Mouse (Mus musculus) inflammation-experienced regulatory T-cells (primary cell): ENCODE data around the gene Uckl1. TPM values are rescaled to one million over a fixed set of nuclear protein-coding genes. Genes with fewer than 3 reads are reported as not detected.

ENCODE experiments used
- polyA plus RNA-seq, 2 experiments: library from polyadenylated mRNA; unstranded; fragments of 100-300 nt; shearing (Covaris generic); gene quantifications; one replicate each; pipeline ENCODE4 v1.2.1; 2017

Uckl1 gene
- polyA plus RNA-seq, result 100 to 1,000 TPM; 197 to 240 TPM

DNA sequence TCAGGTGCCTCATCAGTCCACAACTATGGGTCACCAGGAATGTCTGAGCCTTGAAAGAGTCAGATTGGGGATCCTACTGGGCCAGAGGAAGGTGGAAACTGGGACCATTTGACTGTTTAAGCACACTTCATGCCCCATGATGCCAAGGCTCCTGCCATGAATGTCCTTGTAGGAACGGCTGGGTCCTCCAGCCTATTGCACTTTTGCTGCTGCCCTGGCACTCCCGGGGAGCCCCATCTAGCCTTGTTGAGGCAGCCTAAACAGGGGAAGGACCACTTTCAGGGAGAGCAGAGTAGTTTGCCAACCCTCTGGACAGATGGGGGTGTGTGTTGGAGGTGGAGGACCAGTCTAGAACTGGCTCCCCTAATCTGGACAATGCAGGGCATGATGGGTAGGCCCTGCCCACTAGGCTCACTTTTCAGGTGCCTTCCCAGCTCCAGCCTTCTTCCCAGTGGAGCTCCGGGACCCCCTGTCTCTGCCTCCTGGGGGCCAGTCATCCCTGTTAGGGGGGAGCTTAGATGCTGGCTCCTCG, at the start of gene Uckl1:
Gene Uckl1 (minus strand): TSS at position 482 of the 532 bp plus-strand sequence.

DNA sequence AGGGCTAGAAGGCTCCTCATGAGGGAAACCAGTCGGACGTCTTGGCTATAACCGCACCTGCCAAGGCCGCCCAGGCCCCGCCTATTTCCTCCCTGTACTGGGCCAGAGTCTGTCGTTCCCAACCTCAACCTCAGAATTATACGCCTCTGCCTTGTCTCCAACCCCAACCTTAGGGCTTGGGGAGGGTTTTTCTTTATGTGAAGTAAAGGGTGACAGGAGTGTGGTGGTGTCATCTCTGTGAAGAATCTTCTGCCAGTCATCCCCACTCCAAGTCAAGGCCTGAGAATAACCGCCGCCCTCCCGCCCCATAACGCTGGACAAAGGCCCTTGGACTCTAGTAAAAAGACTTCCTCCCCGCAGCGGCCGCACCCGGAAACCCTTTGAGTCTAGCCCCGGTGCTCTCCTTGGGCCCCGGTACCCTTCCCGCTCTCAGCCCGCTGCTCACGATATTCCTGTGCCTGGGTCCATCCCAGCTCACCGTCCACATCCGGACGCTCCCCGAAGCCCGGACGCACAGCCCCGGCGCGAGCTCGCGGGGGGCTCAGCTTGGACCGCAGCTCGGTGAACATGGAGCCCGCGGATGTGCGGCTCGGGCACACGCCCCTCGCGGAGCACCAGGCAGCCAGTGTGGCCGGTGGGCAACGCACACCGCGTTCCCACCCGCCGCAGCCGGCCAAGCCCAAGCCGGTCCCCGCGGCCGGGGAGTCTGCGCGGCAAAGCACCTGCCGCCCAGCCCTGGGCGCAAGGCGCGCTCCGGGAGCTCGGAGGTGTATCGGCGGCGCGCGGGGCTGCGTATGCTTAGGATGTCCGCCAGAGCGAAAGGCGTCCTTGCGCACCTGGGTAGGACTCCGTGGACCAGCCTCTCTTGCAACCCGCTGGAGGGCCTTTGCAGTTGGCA, 14.0 kb upstream of the Uckl1 start, which contains the start of gene Samd10:
Gene Samd10 (minus strand): TSS at position 759 of the 898 bp plus-strand sequence.

GRCm38 (mm10) chr2:181592231-181593041, 7.7 kb upstream of the Uckl1 start, which contains the start of gene Zfp512b:
TSS of gene Zfp512b (minus strand) at chr2:181592803.

GRCm38 (mm10) chr2:181591528-181592085, 6.9 kb upstream of the Uckl1 start, which contains the start of gene Prpf6:
TSS of gene Prpf6 (plus strand) at chr2:181591868.

GRCm38 (mm10) chr2:181520118-181520935, 64.4 kb downstream of the Uckl1 start, which contains the start of gene Dnajc5:
TSS of gene Dnajc5 (plus strand) at chr2:181520485.

Other genes starting within 250 kb of the Uckl1 start
- 100 to 1,000 TPM in 1 of 2 experiments, 10 to 100 TPM in 1; 85.3 to 107 TPM for gene Zgpat, start 220.0 kb downstream of the Uckl1 start, polyA plus RNA-seq
- 100 to 1,000 TPM; 135 to 144 TPM for gene Arfrp1, start 219.5 kb downstream of the Uckl1 start, polyA plus RNA-seq
- 100 to 1,000 TPM; 317 TPM for gene Lime1, start 204.8 kb downstream of the Uckl1 start, polyA plus RNA-seq
- gene Zbtb46, start 125.5 kb downstream of the Uckl1 start, polyA plus RNA-seq, result 1 to 10 TPM; 2.1 to 2.2 TPM
- 1 to 10 TPM in 1 of 2 experiments, under 1 TPM in 1; 0.66 to 2.1 TPM for gene Abhd16b, start 91.7 kb downstream of the Uckl1 start, polyA plus RNA-seq
- 10 to 100 TPM; 79.6 to 96.6 TPM for gene Tpd52l2, start 87.8 kb downstream of the Uckl1 start, polyA plus RNA-seq
- 100 to 1,000 TPM in 1 of 2 experiments, 10 to 100 TPM in 1; 94.2 to 122 TPM for gene Dnajc5, start 64.4 kb downstream of the Uckl1 start, polyA plus RNA-seq
- 100 to 1,000 TPM in 1 of 2 experiments, 10 to 100 TPM in 1; 85.7 to 111 TPM for gene Prpf6, start 7.0 kb upstream of the Uckl1 start, polyA plus RNA-seq
- 10 to 100 TPM; 23.9 to 37.2 TPM for gene Zfp512b, start 7.9 kb upstream of the Uckl1 start, polyA plus RNA-seq
- 10 to 100 TPM; 33.2 to 43.9 TPM for gene Samd10, start 14.3 kb upstream of the Uckl1 start, polyA plus RNA-seq
- not detected for gene Gm29797, start 72.1 kb upstream of the Uckl1 start, polyA plus RNA-seq
- 1 to 10 TPM in 1 of 2 experiments, not detected in 1; 1.5 TPM for gene Sox18, start 86.7 kb upstream of the Uckl1 start, polyA plus RNA-seq
- 10 to 100 TPM; 20.4 to 20.6 TPM for gene Tcea2, start 95.4 kb upstream of the Uckl1 start, polyA plus RNA-seq
- gene Rgs19, start 109.1 kb upstream of the Uckl1 start, polyA plus RNA-seq, result 100 to 1,000 TPM; 186 to 225 TPM
- gene Lkaaear1, start 113.5 kb upstream of the Uckl1 start, polyA plus RNA-seq, result not detected
- not detected for gene Oprl1, start 130.1 kb upstream of the Uckl1 start, polyA plus RNA-seq
- gene Myt1, start 178.4 kb upstream of the Uckl1 start, polyA plus RNA-seq, result under 1 TPM; 0.24 to 0.64 TPM